ENCODE assay signal across 19 mouse cellular contexts in the genomic region with DNA sequence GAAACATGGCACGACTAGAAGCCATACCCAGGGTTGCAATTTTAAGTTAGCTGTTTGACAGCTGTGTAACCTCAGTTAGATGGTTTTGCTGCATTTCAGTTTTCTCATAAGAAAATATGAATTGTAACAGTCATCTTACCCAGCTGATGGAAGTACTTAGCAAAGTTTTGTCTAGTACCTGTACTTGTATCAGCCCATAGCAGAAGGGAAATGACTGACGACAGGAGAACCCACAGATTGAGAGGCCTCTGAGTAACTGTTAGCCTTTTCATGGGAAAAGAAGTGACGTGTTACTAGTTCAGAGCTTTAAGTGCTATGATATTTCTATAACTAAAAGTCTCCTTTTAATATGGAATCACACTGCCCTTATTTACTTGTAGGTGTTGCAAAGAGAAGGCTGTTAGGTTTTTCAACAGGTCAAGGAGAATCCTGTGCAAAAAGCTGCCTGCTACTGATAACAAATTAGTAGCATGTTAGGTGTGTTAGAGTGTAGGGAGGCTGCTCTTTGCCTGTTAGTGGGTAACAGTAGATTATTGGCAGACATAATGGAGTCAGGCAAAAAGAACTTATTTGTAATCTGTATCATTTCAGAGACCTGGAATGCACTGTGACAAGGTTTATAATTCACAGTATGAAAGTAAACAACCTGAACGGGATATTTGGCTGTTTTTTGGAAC.
DNase-seq lines count a peak whose midpoint lies in the region; ATAC-seq and TF ChIP-seq lines count a peak whose summit lies in the region.
"Had no signal": no experiment of that assay in that cellular context is flagged by ENCODE, and none has a peak within 500 bp of the region (broad histone marks: within the 10 kb centered on the region; RNA-seq: fewer than 3 reads in every experiment).

No protein-coding gene starts in this region.

- no peaks in the 10 kb centered on the region for H3K36me3 ChIP-seq in liver, embryonic 13.5 days
- no peaks in the 10 kb centered on the region for H3K36me3 ChIP-seq in liver, postnatal 0 days (replicated peaks; ENCODE audit: insufficient read depth, low read length)
- H3K36me3 ChIP-seq in midbrain, embryonic 13.5 days: no peaks in the 10 kb centered on the region
- H3K36me3 ChIP-seq: embryonic facial prominence, embryonic 10.5 days; forebrain, embryonic 15.5 days; heart, embryonic 15.5 days; hindbrain, embryonic 13.5 days had no signal

- peak; percentile 82 for TF ChIP-seq EP300 in liver, postnatal 0 days (IDR thresholded peaks at IDR 0.05; ENCODE audit: low read depth)

- DNase-seq in liver, embryonic 13.5 days: peak; percentile 3
- no peak for DNase-seq in liver, postnatal 0 days
- DNase-seq in thymus, postnatal 25 days: no peak
- no peak for DNase-seq in adrenal gland, postnatal 25 days
- DNase-seq: adrenal gland, adult 8-10 months; cerebellum, adult 11-12 months; cerebellum, adult 9-11 months; gastrocnemius, postnatal 10 days; heart, adult 2 months; heart, postnatal 14 days had no signal

- H3K4me2 ChIP-seq in liver, embryonic 13.5 days: 0 out of 2 replicates have a peak overlapping the region, but pooled peaks have one; percentile 17
- H3K4me2 ChIP-seq in liver, postnatal 0 days (ENCODE audit: low read depth, low read length): no peak overlapping the region
- H3K4me2 ChIP-seq in midbrain, embryonic 13.5 days (replicated peaks): no peak overlapping the region
- H3K4me2 ChIP-seq: forebrain, embryonic 15.5 days; heart, embryonic 11.5 days; heart, embryonic 15.5 days; hindbrain, embryonic 13.5 days had no signal

- no peaks in the 10 kb centered on the region for H3K9me3 ChIP-seq in liver, embryonic 13.5 days (replicated peaks)
- no peaks in the 10 kb centered on the region for H3K9me3 ChIP-seq in liver, postnatal 0 days (ENCODE audit: low read length)
- no peaks in the 10 kb centered on the region for H3K9me3 ChIP-seq in midbrain, embryonic 13.5 days
- H3K9me3 ChIP-seq: embryonic facial prominence, embryonic 10.5 days; forebrain, embryonic 15.5 days; heart, embryonic 15.5 days; hindbrain, embryonic 13.5 days had no signal

- 45% methylated on average over 4 of the region's 4 CpGs for WGBS in liver, embryonic 13.5 days (ENCODE audit: insufficient replicate concordance)
- WGBS in liver, postnatal 0 days (ENCODE audit: insufficient replicate concordance): 57% methylated on average over 4 of the region's 4 CpGs
- 75% methylated on average over 4 of the region's 4 CpGs for WGBS in midbrain, embryonic 13.5 days

- peak; percentile 87 for ATAC-seq in erythroblast, adult 5-6 weeks (replicated peaks; ENCODE audit: low FRiP score, poor library complexity, severe bottlenecking)
- ATAC-seq in liver, embryonic 13.5 days (ENCODE audit: low read depth): peak; percentile 88
- ATAC-seq in liver, postnatal 0 days: peak; percentile 85
- no peak for ATAC-seq in midbrain, embryonic 13.5 days
- ATAC-seq: forebrain, embryonic 15.5 days; hindbrain, postnatal 0 days had no signal

- H3K9ac ChIP-seq in liver, embryonic 13.5 days: no peak overlapping the region
- H3K9ac ChIP-seq in liver, postnatal 0 days (replicated peaks): no peak overlapping the region
- H3K9ac ChIP-seq in midbrain, embryonic 13.5 days (replicated peaks): no peak overlapping the region
- H3K9ac ChIP-seq: forebrain, embryonic 15.5 days; heart, embryonic 15.5 days; hindbrain, embryonic 13.5 days had no signal

- no peak overlapping the region for H3K4me3 ChIP-seq in liver, embryonic 13.5 days (replicated peaks)
- H3K4me3 ChIP-seq in liver, postnatal 0 days (ENCODE audit: low read depth, low read length): no peak overlapping the region
- H3K4me3 ChIP-seq in midbrain, embryonic 13.5 days (replicated peaks): no peak overlapping the region
- H3K4me3 ChIP-seq: embryonic facial prominence, embryonic 10.5 days; erythroblast, embryonic 14.5 days; forebrain, embryonic 15.5 days; heart, adult 2 months; heart, embryonic 15.5 days; hindbrain, embryonic 13.5 days had no signal

- peak overlapping the region; percentile 78 for H3K27ac ChIP-seq in liver, embryonic 13.5 days
- peak overlapping the region; percentile 55; the same call in 1 of the 2 replicates for H3K27ac ChIP-seq in liver, postnatal 0 days (ENCODE audit: low read depth)
- H3K27ac ChIP-seq in midbrain, embryonic 13.5 days: no peak overlapping the region
- H3K27ac ChIP-seq: embryonic facial prominence, embryonic 10.5 days; forebrain, embryonic 15.5 days; heart, adult 2 months; heart, embryonic 15.5 days; hindbrain, embryonic 13.5 days; hindbrain, postnatal 0 days had no signal

- no peak for TF ChIP-seq CTCF in liver, postnatal 0 days (IDR thresholded peaks at IDR 0.05; ENCODE audit: low read depth)

- peaks cover 24% of the 10 kb centered on the region for H3K4me1 ChIP-seq in liver, embryonic 13.5 days (replicated peaks)
- no peaks in the 10 kb centered on the region for H3K4me1 ChIP-seq in liver, postnatal 0 days (ENCODE audit: insufficient read depth)
- no peaks in the 10 kb centered on the region for H3K4me1 ChIP-seq in midbrain, embryonic 13.5 days (replicated peaks)
- H3K4me1 ChIP-seq: embryonic facial prominence, embryonic 10.5 days; forebrain, embryonic 15.5 days; heart, embryonic 15.5 days; hindbrain, embryonic 13.5 days had no signal

- H3K27me3 ChIP-seq in liver, embryonic 13.5 days: no peaks in the 10 kb centered on the region
- H3K27me3 ChIP-seq in liver, postnatal 0 days (ENCODE audit: insufficient read depth, low read length): no peaks in the 10 kb centered on the region
- peaks cover 37% of the 10 kb centered on the region for H3K27me3 ChIP-seq in midbrain, embryonic 13.5 days
- H3K27me3 ChIP-seq: forebrain, embryonic 15.5 days; heart, embryonic 15.5 days had no signal
